Mouse (Mus musculus) monocyte, adult 5-6 weeks (primary cell): ENCODE measurements around the gene Cpt1a. TPM values are rescaled to one million over a fixed set of nuclear protein-coding genes. Genes with fewer than 3 reads are reported as not detected.

Experiments
- ATAC-seq: fragments of 153-309, 156-312 bp; replicated peaks from 2 replicates; pipeline ENCODE4 v1.8.0; 2017; ENCODE audit warnings: mild to moderate bottlenecking; ENCODE audit not compliant: low TSS enrichment, insufficient number of reproducible peaks, severe bottlenecking, poor library complexity, low FRiP score
- total RNA-seq: library from RNA; stranded (forward); fragments of 200-1000, 200-491, 200-594 nt; gene quantifications from 3 replicates; pipeline ENCODE4 v1.2.3, GENCODE M21; 2017

Gene Cpt1a
- total RNA-seq = 49.3 to 85.9 TPM (median 54.0 TPM) in 3 replicates

- ATAC-seq = peak; percentile 41
These were observed at the start of gene Cpt1a for GRCm38 (mm10) chr19:3322261-3322969. Gene Cpt1a (plus strand): TSS chr19:3322334.

- no peak for ATAC-seq
These were observed 48.8 kb upstream of the Cpt1a start for GRCm38 (mm10) chr19:3273331-3273730.

- ATAC-seq = no peak
These were observed 46.3 kb upstream of the Cpt1a start for GRCm38 (mm10) chr19:3275744-3276365.

- ATAC-seq = no peak
These were observed 40.2 kb upstream of the Cpt1a start for GRCm38 (mm10) chr19:3281886-3282285.

- peak; percentile 78 for ATAC-seq
These were observed 39.3 kb upstream of the Cpt1a start, which contains the start of the genes Mrpl21 and Ighmbp2 for GRCm38 (mm10) chr19:3282572-3283467. Gene Mrpl21 (plus strand): TSS chr19:3282901. Gene Ighmbp2 (minus strand): TSS chr19:3283017.

- no peak for ATAC-seq
These were observed 33.1 kb upstream of the Cpt1a start for GRCm38 (mm10) chr19:3289006-3289405.

- peak; percentile 69 for ATAC-seq
These were observed 30.1 kb upstream of the Cpt1a start for GRCm38 (mm10) chr19:3292028-3292427.

GRCm38 (mm10) chr19:3292993-3293392 lies 29.1 kb upstream of the Cpt1a start:
- ATAC-seq = no peak

- no peak for ATAC-seq
These were observed 26.9 kb upstream of the Cpt1a start for GRCm38 (mm10) chr19:3295245-3295644.

- ATAC-seq = no peak
These were observed 25.1 kb upstream of the Cpt1a start for GRCm38 (mm10) chr19:3297034-3297433.

GRCm38 (mm10) chr19:3297775-3298174 lies 24.4 kb upstream of the Cpt1a start:
- no peak for ATAC-seq

GRCm38 (mm10) chr19:3304017-3304416 lies 18.1 kb upstream of the Cpt1a start:
- ATAC-seq = no peak

- ATAC-seq = no peak
These were observed 14.8 kb upstream of the Cpt1a start for GRCm38 (mm10) chr19:3307175-3307949.

GRCm38 (mm10) chr19:3319341-3319740 lies 2.8 kb upstream of the Cpt1a start:
- ATAC-seq = no peak

- ATAC-seq = no peak
These were observed 2.0 kb upstream of the Cpt1a start for GRCm38 (mm10) chr19:3320086-3320485.

- ATAC-seq = no peak
These were observed 1.3 kb upstream of the Cpt1a start for GRCm38 (mm10) chr19:3320801-3321200.

GRCm38 (mm10) chr19:3321617-3322016 lies 517 bp upstream of the Cpt1a start:
- ATAC-seq = no peak; the same call in 1 of the 2 replicates

GRCm38 (mm10) chr19:3323201-3323621 lies 1.1 kb downstream of the Cpt1a start:
- ATAC-seq = peak; percentile 24
